Mouse (Mus musculus) forebrain, embryonic 16.5 days (tissue): ENCODE data around the gene Nol6. TPM values are rescaled to one million over a fixed set of nuclear protein-coding genes. Genes with fewer than 3 reads are reported as not detected.
A peak's percentile ranks its signal among the peaks of the same experiment; 100 is the strongest.

ENCODE experiments used
- ATAC-seq: fragments of 200-750 bp; cut with Nextera tagmentation; 2 replicates; pipeline ENCODE4 v1.8.0; 2017; ENCODE audit warnings: mild to moderate bottlenecking, moderate library complexity
- H3K27ac ChIP-seq: fragments of 300-500 bp; sonication (generic); 2 replicates; pipeline ENCODE4 v1.5.1; 2014; ENCODE audit warnings: low read length, control low read depth
- H3K27me3 ChIP-seq: fragments of 300-500 bp; sonication (generic); replicated peaks from 2 replicates; pipeline ENCODE4 v1.6.1; 2014; ENCODE audit warnings: low read length; ENCODE audit not compliant: control insufficient read depth, insufficient read depth
- H3K36me3 ChIP-seq: fragments of 300-500 bp; sonication (generic); 2 replicates; pipeline ENCODE4 v1.6.1; 2014; ENCODE audit not compliant: control insufficient read depth, insufficient read depth
- H3K4me1 ChIP-seq: fragments of 300-500 bp; sonication (generic); replicated peaks from 2 replicates; pipeline ENCODE4 v1.6.1; 2014; ENCODE audit warnings: low read length; ENCODE audit not compliant: control insufficient read depth, insufficient read depth
- H3K4me2 ChIP-seq: fragments of 300-500 bp; sonication (generic); 2 replicates; pipeline ENCODE4 v1.6.1; 2014; ENCODE audit warnings: mild to moderate bottlenecking, low read length, control low read depth
- H3K4me3 ChIP-seq: fragments of 300-500 bp; sonication (generic); replicated peaks from 2 replicates; pipeline ENCODE4 v1.5.1; 2014; ENCODE audit warnings: mild to moderate bottlenecking, low read length, control low read depth
- H3K9ac ChIP-seq: fragments of 300-500 bp; sonication (generic); replicated peaks from 2 replicates; pipeline ENCODE4 v1.6.1; 2014; ENCODE audit warnings: low read depth, low read length, control low read depth
- H3K9me3 ChIP-seq: fragments of 300-500 bp; sonication (generic); 2 replicates; pipeline ENCODE4 v1.6.1; 2016; ENCODE audit warnings: low read length; ENCODE audit not compliant: control insufficient read depth
- WGBS: fragments of 180-500 bp; shearing (Covaris S2); extraction: QIAGEN DNeasy Blood & Tissue Kit; methylation state at CpG from one replicate; pipeline ENCODE4 v1.1.7; 2014; 5-methylcytosine and 5-hydroxymethylcytosine counted together
- polyA plus RNA-seq: library from polyadenylated mRNA; unstranded; fragments of >200 nt; fragmentation: Nextera tagmentation; extraction: Ambion mirVana; gene quantifications from 2 replicates; pipeline ENCODE4 v1.2.1, GENCODE M21; 2015

The Nol6 gene
- polyA plus RNA-seq, 1 experiment from 2014 or later: 45.6 TPM

- Histone ChIP-seq H3K27ac (no peak overlapping the region), H3K4me1 (no peaks in the 10 kb centered on the region; the same call in 1 of the 2 replicates), H3K4me2 (no peak overlapping the region), H3K27me3 (no peaks in the 10 kb centered on the region), H3K9ac (no peak overlapping the region), H3K36me3 (no peaks in the 10 kb centered on the region), H3K9me3 (no peaks in the 10 kb centered on the region), H3K4me3 (no peak overlapping the region)
- no peak for ATAC-seq
- WGBS: 83% methylated on average over 3 of the region's 3 CpGs
Measured at GRCm38 (mm10) chr4:41149891-41150290, 25.6 kb upstream of the Nol6 start.

GRCm38 (mm10) chr4:41142601-41143000, 18.3 kb upstream of the Nol6 start:
- Histone ChIP-seq H3K4me1 (peaks cover 10% of the 10 kb centered on the region), H3K4me3 (no peak overlapping the region), H3K36me3 (no peaks in the 10 kb centered on the region), H3K9me3 (no peaks in the 10 kb centered on the region), H3K27me3 (no peaks in the 10 kb centered on the region), H3K4me2 (no peak overlapping the region), H3K9ac (no peak overlapping the region), H3K27ac (no peak overlapping the region)
- WGBS: 93% methylated on average over 2 of the region's 2 CpGs
- ATAC-seq: no peak

- Histone ChIP-seq H3K27ac (no peak overlapping the region), H3K36me3 (no peaks in the 10 kb centered on the region), H3K9me3 (no peaks in the 10 kb centered on the region), H3K4me3 (no peak overlapping the region), H3K4me1 (peaks cover 10% of the 10 kb centered on the region), H3K9ac (no peak overlapping the region), H3K27me3 (no peaks in the 10 kb centered on the region), H3K4me2 (no peak overlapping the region)
- no peak for ATAC-seq
- WGBS: 86% methylated on average over 6 of the region's 6 CpGs
Measured at GRCm38 (mm10) chr4:41140174-41140875, 16.1 kb upstream of the Nol6 start.

DNA sequence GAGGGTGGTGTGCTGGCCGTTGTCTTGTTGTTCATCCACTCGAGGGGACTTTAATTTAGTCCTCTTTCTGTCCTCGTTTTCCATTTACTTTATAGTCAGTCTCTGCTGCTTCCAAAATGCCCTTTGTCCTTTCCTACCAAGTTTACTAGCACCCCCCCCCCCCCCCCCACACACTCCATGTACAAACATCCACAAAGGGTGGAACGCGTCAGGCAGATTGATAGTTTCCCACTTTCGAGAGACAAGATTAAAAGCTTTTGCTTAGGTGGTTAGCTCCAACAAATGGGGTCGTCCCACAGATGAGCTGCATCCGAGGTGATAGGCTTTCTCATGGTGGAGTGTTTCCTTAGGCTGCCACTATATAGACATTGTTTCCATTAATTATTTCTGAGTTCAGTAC, 12.6 kb upstream of the Nol6 start:
- Histone ChIP-seq H3K4me3 (peak overlapping the region; percentile 99), H3K9me3 (no peaks in the 10 kb centered on the region), H3K4me1 (peaks cover 16% of the 10 kb centered on the region), H3K27ac (peak overlapping the region; percentile 98), H3K27me3 (no peaks in the 10 kb centered on the region), H3K4me2 (peak overlapping the region; percentile 79), H3K9ac (peak overlapping the region; percentile 99), H3K36me3 (no peaks in the 10 kb centered on the region)
- no peak for ATAC-seq
- 0% methylated on average over 8 of the region's 8 CpGs for WGBS

- Histone ChIP-seq H3K4me3 (peak overlapping the region; percentile 99), H3K4me1 (peaks cover 16% of the 10 kb centered on the region), H3K27ac (peak overlapping the region; percentile 98), H3K9ac (peak overlapping the region; percentile 99), H3K9me3 (no peaks in the 10 kb centered on the region), H3K4me2 (peak overlapping the region; percentile 79), H3K36me3 (no peaks in the 10 kb centered on the region), H3K27me3 (no peaks in the 10 kb centered on the region)
- ATAC-seq: no peak; the same call in 1 of the 2 replicates
- 0% methylated on average over 4 of the region's 4 CpGs for WGBS
Measured at GRCm38 (mm10) chr4:41136454-41136805, 12.2 kb upstream of the Nol6 start.

GRCm38 (mm10) chr4:41135711-41136453, 11.6 kb upstream of the Nol6 start, which contains the start of gene Ube2r2:
Gene Ube2r2, plus strand, starts transcription at chr4:41135743.
- peak; percentile 69 for ATAC-seq
- H3K27me3 ChIP-seq: no peaks in the 10 kb centered on the region
- no peaks in the 10 kb centered on the region for H3K36me3 ChIP-seq
- H3K9ac ChIP-seq: peak within 1 kb of the TSS; percentile 99
- peaks cover 16% of the 10 kb centered on the region for H3K4me1 ChIP-seq
- no peaks in the 10 kb centered on the region for H3K9me3 ChIP-seq
- peak within 1 kb of the TSS; percentile 98 for H3K27ac ChIP-seq
- under 1% methylated on average over 46 of the region's 65 CpGs for WGBS
- peak within 1 kb of the TSS; percentile 80 for H3K4me2 ChIP-seq
- H3K4me3 ChIP-seq: peak within 1 kb of the TSS; percentile 99

DNA sequence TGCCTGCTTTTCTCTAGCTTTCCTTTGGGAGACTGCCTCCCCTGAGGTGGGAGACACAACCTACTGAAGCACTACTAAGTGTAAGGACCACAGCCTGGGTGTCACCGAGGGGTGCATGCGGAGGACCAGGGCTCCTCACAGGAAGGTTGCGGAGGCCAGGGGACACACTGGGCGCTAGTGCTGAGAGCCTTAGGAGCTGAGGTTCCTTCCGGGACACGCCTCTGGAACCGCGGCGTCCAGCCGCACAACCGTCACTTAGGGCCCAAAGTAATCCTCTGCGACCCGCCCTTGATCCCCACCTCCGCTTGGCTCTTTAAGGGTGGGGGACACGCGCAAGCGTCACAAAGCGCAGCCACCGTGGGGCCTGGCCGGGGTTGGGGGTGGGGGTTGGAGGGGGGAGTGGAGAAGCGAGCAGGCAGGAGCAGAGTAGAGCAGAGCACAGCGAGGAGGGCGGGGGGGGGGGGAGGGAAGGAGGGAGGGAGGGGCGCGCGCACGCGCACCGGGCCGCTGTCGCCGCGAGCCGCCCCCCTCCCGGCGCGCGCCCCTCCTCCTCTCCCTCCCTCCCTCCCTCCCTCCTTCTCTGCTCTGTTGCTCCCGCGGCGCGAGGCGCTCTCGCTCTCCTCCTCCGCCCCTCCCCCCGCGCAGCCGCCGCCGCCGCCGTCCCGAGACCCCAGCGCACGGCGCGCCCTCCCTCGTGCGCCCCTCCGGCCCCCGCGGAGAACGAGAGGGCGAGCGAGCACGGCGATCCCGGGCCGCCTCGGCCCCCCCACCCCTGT, 10.9 kb upstream of the Nol6 start:
- Histone ChIP-seq H3K9me3 (no peaks in the 10 kb centered on the region), H3K4me1 (peaks cover 16% of the 10 kb centered on the region), H3K4me2 (peak overlapping the region; percentile 80), H3K27ac (peak overlapping the region; percentile 98), H3K27me3 (no peaks in the 10 kb centered on the region), H3K36me3 (no peaks in the 10 kb centered on the region), H3K9ac (peak overlapping the region; percentile 99), H3K4me3 (peak overlapping the region; percentile 99)
- WGBS: under 1% methylated on average over 39 of the region's 70 CpGs
- peak; percentile 95 for ATAC-seq

DNA sequence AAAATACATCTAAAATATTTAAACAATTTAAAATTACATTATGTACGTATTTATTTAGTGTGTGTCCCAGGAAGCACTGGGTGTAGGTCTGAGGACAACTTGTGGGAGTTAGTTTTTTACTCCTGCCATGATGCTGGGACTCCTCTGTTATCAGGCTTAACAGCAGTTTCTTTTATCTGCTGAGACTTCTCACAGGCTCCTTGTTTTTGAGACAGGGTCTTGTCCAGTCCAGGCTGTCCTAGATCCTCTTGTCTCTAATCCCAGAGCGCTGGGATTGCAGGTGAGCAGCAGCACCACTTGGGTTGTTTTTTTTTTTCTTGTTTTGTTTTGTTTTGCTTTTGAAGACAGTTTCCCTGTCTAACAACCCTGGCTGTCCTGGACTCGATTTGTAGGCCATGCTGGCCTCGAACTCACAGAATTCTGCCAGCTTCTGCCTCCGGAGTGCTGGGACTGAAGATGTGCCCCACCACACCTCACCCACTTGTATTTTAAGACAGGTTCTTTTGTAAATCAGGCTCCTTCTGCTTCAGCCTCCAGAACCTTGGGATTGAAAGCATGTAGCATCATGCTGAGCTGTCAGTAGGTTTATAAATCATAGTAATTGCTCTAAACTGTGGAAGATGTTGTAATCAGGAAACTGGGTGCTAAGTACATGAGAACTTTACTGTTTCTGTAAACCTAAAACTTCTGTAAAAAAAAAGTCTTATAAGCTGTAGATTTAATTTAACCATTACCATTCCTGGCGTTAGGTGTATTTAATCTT, 9.5 kb upstream of the Nol6 start:
- Histone ChIP-seq H3K4me2 (no peak overlapping the region), H3K4me1 (peaks cover 15% of the 10 kb centered on the region), H3K36me3 (no peaks in the 10 kb centered on the region), H3K9ac (no peak overlapping the region), H3K9me3 (no peaks in the 10 kb centered on the region), H3K27me3 (no peaks in the 10 kb centered on the region), H3K27ac (no peak overlapping the region), H3K4me3 (no peak overlapping the region)
- no peak for ATAC-seq
- 85% methylated on average over 6 of the region's 6 CpGs for WGBS
